Mouse (Mus musculus) CH12.LX (cell line): ENCODE measurements around the gene Rfc4.

ENCODE experiments used
- CHD2 ChIP-seq: IDR thresholded peaks from 2 replicates; pipeline ENCODE4 v1.6.1; 2011; ENCODE audit warnings: low read length, improper control_type of control experiment
- CTCF ChIP-seq, 2 experiments: IDR thresholded peaks in 1 of 2; conservative IDR thresholded peaks in 1 of 2; 2 replicates each; pipeline ENCODE4 v1.5.1; 2011 to 2012; ENCODE audit warnings: low read depth in 2 of 2, low read length in 2 of 2, improper control_type of control experiment in 1 of 2, inconsistent platforms in 1 of 2, mild to moderate bottlenecking in 1 of 2, moderate library complexity in 1 of 2
- ETS1 ChIP-seq: conservative IDR thresholded peaks from 2 replicates; pipeline ENCODE4 v1.6.1; 2012; ENCODE audit warnings: low read depth, mild to moderate bottlenecking, inconsistent platforms, low read length, improper control_type of control experiment, moderate library complexity
- IRF4 ChIP-seq: IDR thresholded peaks from 2 replicates; pipeline ENCODE4 v1.6.1; 2014; ENCODE audit warnings: low read depth, mild to moderate bottlenecking, inconsistent platforms, low read length, improper control_type of control experiment
- MXI1 ChIP-seq: IDR thresholded peaks from 2 replicates; pipeline ENCODE4 v1.6.1; 2011; ENCODE audit warnings: mild to moderate bottlenecking, low read depth, low read length, improper control_type of control experiment
- POLR2A ChIP-seq: IDR thresholded peaks from 2 replicates; pipeline ENCODE4 v1.6.1; 2011; ENCODE audit warnings: low read depth, mild to moderate bottlenecking, improper control_type of control experiment, low read length
- RAD21 ChIP-seq: IDR thresholded peaks from 2 replicates; pipeline ENCODE4 v1.6.1; 2011; ENCODE audit warnings: low read depth, mild to moderate bottlenecking, low read length, improper control_type of control experiment, moderate library complexity
- SMC3 ChIP-seq: IDR thresholded peaks from 2 replicates; pipeline ENCODE4 v1.6.1; 2011; ENCODE audit warnings: low read depth, low read length, improper control_type of control experiment
- ZKSCAN1 ChIP-seq: IDR thresholded peaks from 2 replicates; pipeline ENCODE4 v1.6.1; 2012; ENCODE audit warnings: low read depth, inconsistent platforms, low read length, improper control_type of control experiment, borderline replicate concordance

GRCm38 (mm10) chr16:23159749-23160148 lies 32.2 kb upstream of the Rfc4 start:
- no peak for TF ChIP-seq IRF4
- TF ChIP-seq POLR2A = no peak
- TF ChIP-seq RAD21 = no peak
- TF ChIP-seq SMC3 = no peak
- TF ChIP-seq MXI1 = no peak
- no peak for TF ChIP-seq ZKSCAN1
- TF ChIP-seq CTCF (conservative IDR thresholded peaks at IDR 0.05 in 1 of 2, IDR thresholded peaks at IDR 0.05 in 1 of 2; ENCODE audit: low read depth in 2 of 2, low read length in 2 of 2) = no peak
- TF ChIP-seq CHD2 = no peak
- no peak for TF ChIP-seq ETS1
